Mouse (Mus musculus) ovary, postnatal 10 days (tissue): ENCODE data around the gene Cux2.

Experiments used
- DNase-seq: peaks from one replicate; pipeline ENCODE4 v3.0.0; 2022; ENCODE audit warnings: low spot score

Cux2 gene

DNA sequence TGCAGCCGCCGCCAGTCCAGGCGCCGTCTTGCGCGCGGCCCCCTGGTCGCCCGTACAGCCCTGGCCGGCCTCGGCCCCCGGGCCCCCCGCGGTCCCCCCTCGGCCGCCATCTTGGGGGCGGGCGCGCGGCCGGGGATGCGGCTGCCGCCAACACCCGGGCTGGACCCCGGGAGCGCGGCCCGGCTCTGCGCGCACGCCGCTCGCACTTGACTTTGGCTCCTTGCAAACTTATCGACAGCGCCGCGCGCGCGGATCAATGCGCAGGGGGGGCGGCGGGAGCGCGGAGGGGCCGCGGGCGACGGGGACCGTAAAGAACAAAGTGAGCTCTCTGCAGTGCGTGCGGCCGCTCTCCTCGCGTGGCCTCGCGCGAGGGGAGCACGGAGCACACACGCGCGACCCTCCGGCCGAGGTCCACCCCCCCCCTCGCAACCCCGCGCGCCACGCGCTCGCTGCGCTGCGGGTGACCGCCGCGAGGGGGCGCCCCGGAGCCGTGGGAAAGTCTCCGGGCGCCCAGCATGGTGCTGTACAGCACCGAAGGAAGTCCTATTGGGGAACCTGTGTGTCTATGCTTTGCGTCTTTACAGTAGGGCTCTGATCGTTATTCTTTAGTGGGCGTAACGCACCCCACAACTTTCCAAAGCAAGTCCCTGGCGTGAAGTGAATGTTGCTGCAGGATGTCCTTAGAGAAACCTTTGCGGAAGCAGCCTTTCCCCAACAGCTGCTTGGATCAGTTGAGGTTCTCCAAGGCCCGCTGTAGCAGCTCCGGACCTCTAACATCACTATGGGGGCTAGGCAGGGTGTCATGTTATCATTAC is at the start of gene Cux2:
Gene Cux2 (minus strand): TSS at position 86 of the 815 bp plus-strand sequence.
- peak; percentile 38 for DNase-seq

GRCm38 (mm10) chr5:122094439-122094838 is 44.5 kb upstream of the Cux2 start:
- no peak for DNase-seq

DNA sequence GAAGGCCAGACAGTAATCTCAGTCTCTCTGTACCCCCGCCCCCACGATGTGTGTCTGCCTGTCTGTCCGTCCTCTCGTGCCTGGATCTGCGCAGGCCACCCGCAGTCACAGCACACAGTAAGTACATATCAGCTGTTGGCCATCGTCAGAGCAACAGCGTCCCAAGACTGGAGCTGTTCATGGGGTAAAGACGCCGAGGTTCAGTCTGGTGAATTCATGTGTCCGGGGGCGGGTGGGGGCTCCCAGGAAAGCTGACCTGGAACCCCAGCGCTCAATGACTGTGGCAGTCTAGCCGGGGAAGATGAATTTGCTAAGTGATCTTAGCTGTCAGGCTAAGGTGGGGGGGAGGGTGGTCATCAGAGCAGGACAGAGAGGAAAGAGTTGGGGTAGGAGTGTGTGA is 43.8 kb upstream of the Cux2 start:
- no peak for DNase-seq

DNA sequence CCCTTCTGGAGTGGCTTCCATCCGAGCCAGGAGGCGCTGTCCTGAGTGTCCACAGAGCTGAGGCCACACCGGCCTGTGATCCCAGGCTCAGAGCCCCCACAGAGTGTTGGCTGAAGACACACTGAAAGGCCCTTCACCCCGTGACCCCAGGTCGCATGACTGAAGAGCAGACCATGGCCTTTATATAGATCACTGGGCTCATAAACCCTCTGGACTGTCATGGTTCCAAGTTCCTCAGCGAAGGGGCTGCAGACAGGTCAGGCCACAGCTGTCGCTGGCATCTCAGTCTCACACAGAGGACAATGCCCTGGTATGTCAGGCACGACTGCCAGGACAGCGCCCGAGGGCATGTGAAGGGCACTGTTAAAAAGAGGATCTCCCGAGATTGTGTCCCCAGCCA is 42.9 kb upstream of the Cux2 start:
- DNase-seq: no peak

GRCm38 (mm10) chr5:122091070-122091469 is 41.2 kb upstream of the Cux2 start:
- peak; percentile 20 for DNase-seq

GRCm38 (mm10) chr5:122089664-122090063 is 39.8 kb upstream of the Cux2 start:
- no peak for DNase-seq

GRCm38 (mm10) chr5:122088917-122089316 is 39.0 kb upstream of the Cux2 start:
- DNase-seq: peak; percentile 90

- no peak for DNase-seq
These were observed 36.2 kb upstream of the Cux2 start for GRCm38 (mm10) chr5:122086121-122086520.

DNA sequence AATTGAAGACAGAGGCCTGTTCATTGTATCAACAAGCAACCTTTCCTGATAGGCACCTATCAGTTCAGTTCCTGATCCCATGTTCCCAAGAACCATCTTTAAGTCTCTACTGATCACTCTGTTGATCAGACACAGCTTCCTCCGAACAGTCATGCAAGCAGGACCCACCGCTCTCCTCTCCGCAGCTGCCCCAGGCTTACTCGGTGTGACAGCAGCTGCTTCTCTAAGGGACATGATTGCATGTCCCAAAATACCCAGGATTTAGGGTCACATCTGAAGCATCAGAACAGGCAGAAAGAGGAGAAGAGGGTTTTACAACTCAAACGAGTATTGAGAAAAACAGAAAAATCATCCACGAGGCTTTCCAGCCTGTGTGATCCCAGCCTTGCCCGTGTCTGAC is 35.4 kb upstream of the Cux2 start:
- no peak for DNase-seq

GRCm38 (mm10) chr5:122084470-122084869 is 34.6 kb upstream of the Cux2 start:
- DNase-seq: no peak

- no peak for DNase-seq
These were observed 33.4 kb upstream of the Cux2 start for GRCm38 (mm10) chr5:122083282-122083681.

DNA sequence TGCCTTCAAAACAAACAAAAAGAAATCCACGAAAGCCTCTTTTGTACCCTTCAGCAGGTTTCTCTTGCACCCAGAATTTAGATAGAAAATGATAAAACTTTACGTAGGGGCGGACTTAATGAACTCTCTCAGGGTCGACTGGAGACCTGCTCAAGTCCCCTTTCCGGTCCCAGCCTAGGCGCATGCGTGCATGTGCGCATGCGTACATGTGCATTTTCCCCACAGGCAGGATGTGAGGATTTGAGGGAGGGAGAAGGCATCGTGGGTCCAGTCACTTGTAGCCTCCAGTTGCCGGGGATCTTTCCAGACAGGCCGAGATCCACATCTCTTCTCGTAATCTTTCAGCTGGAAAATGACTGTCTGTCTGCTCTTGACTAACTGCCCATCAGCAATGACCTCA is 31.6 kb upstream of the Cux2 start:
- DNase-seq: no peak

- peak; percentile 11 for DNase-seq
These were observed 31.0 kb upstream of the Cux2 start for GRCm38 (mm10) chr5:122080930-122081329.

DNA sequence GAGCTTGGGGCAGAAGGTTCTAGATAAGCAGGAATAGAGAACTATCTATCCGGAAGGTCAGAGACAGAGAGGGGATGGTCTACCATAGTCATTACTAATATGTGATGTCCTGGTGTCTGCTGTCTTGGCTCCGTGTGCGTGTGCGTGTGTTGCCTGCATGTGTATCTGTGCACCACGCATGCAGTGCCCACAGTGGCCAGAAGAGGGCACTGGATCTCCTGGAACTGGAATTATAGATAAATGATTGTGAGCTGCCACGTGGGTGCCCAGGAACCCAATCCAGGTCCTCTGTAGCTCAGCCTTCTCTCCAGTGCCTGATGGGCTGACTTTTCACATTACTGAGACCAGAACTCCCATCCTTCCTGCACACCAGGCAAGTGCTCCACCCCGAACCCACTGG is 29.9 kb upstream of the Cux2 start:
- no peak for DNase-seq

DNA sequence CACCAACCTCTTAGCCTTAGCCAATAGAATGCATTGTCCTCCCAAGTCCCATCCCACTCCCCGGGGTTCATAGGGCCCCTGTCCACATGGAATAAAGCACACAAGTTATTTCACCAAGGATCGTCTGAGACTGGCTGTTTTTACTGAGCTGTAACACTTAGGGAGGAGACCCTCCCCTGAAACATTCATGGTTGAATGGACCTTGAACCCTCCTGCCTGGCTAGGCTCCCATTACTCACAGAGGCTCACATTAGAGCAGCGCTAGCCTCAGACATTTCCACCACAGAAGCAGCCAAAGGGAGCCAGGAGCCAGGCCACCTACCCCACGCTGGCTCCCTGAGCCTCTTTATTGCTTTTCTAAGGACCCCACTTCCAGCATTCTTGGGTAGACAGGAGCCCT is 27.3 kb upstream of the Cux2 start:
- DNase-seq: no peak

- no peak for DNase-seq
These were observed 25.8 kb upstream of the Cux2 start for GRCm38 (mm10) chr5:122075736-122076135.

GRCm38 (mm10) chr5:122071997-122072396 is 22.1 kb upstream of the Cux2 start:
- DNase-seq: no peak

GRCm38 (mm10) chr5:122070963-122071800 is 21.3 kb upstream of the Cux2 start:
- DNase-seq: no peak

DNA sequence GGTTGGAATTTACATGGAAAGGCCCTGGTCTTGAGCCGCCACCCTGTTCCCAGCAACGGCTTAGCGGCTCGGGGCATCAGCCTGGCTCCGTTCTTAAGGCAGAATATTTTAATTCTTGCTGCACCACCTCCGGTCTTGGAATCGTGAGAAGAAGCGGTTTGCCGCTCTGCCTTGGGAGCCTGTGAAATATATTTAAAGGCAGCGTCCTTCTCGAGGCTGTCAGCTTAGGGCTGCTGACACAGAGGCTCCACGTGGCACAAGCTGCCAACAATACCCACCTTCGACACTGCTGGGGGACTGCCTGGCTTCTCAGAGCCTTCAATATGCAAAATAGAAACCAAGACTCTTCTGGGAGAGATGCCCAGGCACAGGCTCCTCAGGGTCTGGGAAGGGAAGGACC is 18.7 kb upstream of the Cux2 start:
- no peak for DNase-seq

GRCm38 (mm10) chr5:122063204-122063933 is 13.5 kb upstream of the Cux2 start:
- DNase-seq: no peak

GRCm38 (mm10) chr5:122062479-122062878 is 12.6 kb upstream of the Cux2 start:
- no peak for DNase-seq

DNA sequence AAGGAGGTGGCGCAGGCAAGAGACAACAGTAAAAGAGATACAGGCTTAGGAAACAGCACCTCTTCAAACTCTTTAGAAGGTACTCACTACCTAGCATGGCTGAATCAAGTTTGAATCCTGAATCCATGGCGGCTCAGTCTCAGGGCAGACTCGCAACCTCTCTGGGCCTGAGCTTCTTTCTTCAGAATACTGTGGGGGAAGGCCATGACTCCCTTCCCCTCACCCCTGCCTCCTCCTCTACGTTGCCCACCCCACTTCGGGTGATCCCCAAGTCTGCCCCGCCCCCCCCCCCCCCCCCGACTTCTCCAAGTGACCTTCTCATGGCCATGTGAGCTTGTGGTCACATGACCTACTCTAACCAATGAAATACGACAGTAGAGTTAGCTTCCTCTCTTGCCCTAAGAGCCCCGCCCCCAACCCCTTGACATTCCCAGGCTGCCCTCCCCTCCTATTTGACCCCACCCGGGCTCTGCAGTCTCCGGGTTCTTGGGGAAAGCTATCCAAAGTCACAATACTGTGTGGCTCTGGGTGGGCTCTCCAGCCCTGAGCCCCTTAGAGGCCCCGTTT is 10.9 kb upstream of the Cux2 start:
- DNase-seq: no peak
